Mouse (Mus musculus): ENCODE results near the gene Gga1. TPM values are rescaled to one million over a fixed set of nuclear protein-coding genes. Genes with fewer than 3 reads are reported as not detected.

Gene Gga1
- polyA plus RNA-seq, 1 experiment = 55.3 TPM

GRCm38 (mm10) chr15:78934784-78935320, 57.9 kb downstream of the Gga1 start, which contains the start of gene Nol12:
Nol12 (plus strand) TSS chr15:78934933.
- Histone ChIP-seq H3K4me3 (replicated peaks; ENCODE audit: control insufficient read depth, low read depth, low read length) (peak within 1 kb of the TSS; percentile 98), H3K4me1 (ENCODE audit: control insufficient read depth, insufficient read depth, low read length) (peaks cover 1% of the 10 kb centered on the region; the same call in 1 of the 2 replicates), H3K27ac (ENCODE audit: control insufficient read depth, insufficient read depth, low read depth, low read length, poor library complexity) (peak within 1 kb of the TSS; percentile 73)
- under 1% methylated on average over 42 of the region's 42 CpGs for WGBS
- TF ChIP-seq POLR2A (IDR thresholded peaks at IDR 0.05; ENCODE audit: borderline replicate concordance, control insufficient read depth, low read depth, low read length) = peak; percentile 79; the same call in 1 of the 2 replicates
- no peak for TF ChIP-seq CTCF (IDR thresholded peaks at IDR 0.05; ENCODE audit: control insufficient read depth, insufficient read depth, low read length)

GRCm38 (mm10) chr15:78936403-78936802, 59.4 kb downstream of the Gga1 start:
- whole genome bisulfite sequencing = 82% methylated on average over 12 of the region's 12 CpGs
- Histone ChIP-seq H3K4me1 (ENCODE audit: control insufficient read depth, insufficient read depth, low read length) (peaks cover 1% of the 10 kb centered on the region; the same call in 1 of the 2 replicates), H3K27ac (ENCODE audit: control insufficient read depth, insufficient read depth, low read depth, low read length, poor library complexity) (no peak overlapping the region), H3K4me3 (replicated peaks; ENCODE audit: control insufficient read depth, low read depth, low read length) (no peak overlapping the region)
- TF ChIP-seq CTCF (IDR thresholded peaks at IDR 0.05; ENCODE audit: control insufficient read depth, insufficient read depth, low read length) (no peak), POLR2A (IDR thresholded peaks at IDR 0.05; ENCODE audit: borderline replicate concordance, control insufficient read depth, low read depth, low read length) (no peak)

GRCm38 (mm10) chr15:78937311-78937710, 60.3 kb downstream of the Gga1 start:
- Histone ChIP-seq H3K27ac (ENCODE audit: control insufficient read depth, insufficient read depth, low read depth, low read length, poor library complexity) (no peak overlapping the region), H3K4me1 (ENCODE audit: control insufficient read depth, insufficient read depth, low read length) (peaks cover 1% of the 10 kb centered on the region; the same call in 1 of the 2 replicates), H3K4me3 (replicated peaks; ENCODE audit: control insufficient read depth, low read depth, low read length) (no peak overlapping the region)
- 89% methylated on average over 10 of the region's 10 CpGs for WGBS
- TF ChIP-seq POLR2A (IDR thresholded peaks at IDR 0.05; ENCODE audit: borderline replicate concordance, control insufficient read depth, low read depth, low read length) = no peak
- no peak for TF ChIP-seq CTCF (IDR thresholded peaks at IDR 0.05; ENCODE audit: control insufficient read depth, insufficient read depth, low read length)

- Histone ChIP-seq H3K27ac (ENCODE audit: control insufficient read depth, insufficient read depth, low read depth, low read length, poor library complexity) (no peak overlapping the region), H3K4me3 (replicated peaks; ENCODE audit: control insufficient read depth, low read depth, low read length) (no peak overlapping the region), H3K4me1 (ENCODE audit: control insufficient read depth, insufficient read depth, low read length) (peaks cover 1% of the 10 kb centered on the region; the same call in 1 of the 2 replicates)
- TF ChIP-seq CTCF (IDR thresholded peaks at IDR 0.05; ENCODE audit: control insufficient read depth, insufficient read depth, low read length) = no peak
- TF ChIP-seq POLR2A (IDR thresholded peaks at IDR 0.05; ENCODE audit: borderline replicate concordance, control insufficient read depth, low read depth, low read length) = no peak
- 86% methylated on average over 2 of the region's 2 CpGs for WGBS
These were observed 61.0 kb downstream of the Gga1 start for GRCm38 (mm10) chr15:78937963-78938362.

- Histone ChIP-seq H3K27ac (ENCODE audit: control insufficient read depth, insufficient read depth, low read depth, low read length, poor library complexity) (no peak overlapping the region), H3K4me1 (ENCODE audit: control insufficient read depth, insufficient read depth, low read length) (peaks cover 1% of the 10 kb centered on the region; the same call in 1 of the 2 replicates), H3K4me3 (replicated peaks; ENCODE audit: control insufficient read depth, low read depth, low read length) (no peak overlapping the region)
- TF ChIP-seq POLR2A (IDR thresholded peaks at IDR 0.05; ENCODE audit: borderline replicate concordance, control insufficient read depth, low read depth, low read length) (0 out of 2 replicates have a peak, but pooled peaks have one; percentile 6), CTCF (IDR thresholded peaks at IDR 0.05; ENCODE audit: control insufficient read depth, insufficient read depth, low read length) (no peak)
- 89% methylated on average over 13 of the region's 13 CpGs for WGBS
These were observed 63.3 kb downstream of the Gga1 start for GRCm38 (mm10) chr15:78940325-78940724.

- no peak overlapping the region for H3K27ac ChIP-seq (ENCODE audit: control insufficient read depth, insufficient read depth, low read depth, low read length, poor library complexity)
- H3K4me1 ChIP-seq (ENCODE audit: control insufficient read depth, insufficient read depth, low read length) = no peaks in the 10 kb centered on the region
- H3K4me3 ChIP-seq (replicated peaks; ENCODE audit: control insufficient read depth, low read depth, low read length) = no peak overlapping the region
- TF ChIP-seq POLR2A (IDR thresholded peaks at IDR 0.05; ENCODE audit: borderline replicate concordance, control insufficient read depth, low read depth, low read length) (no peak), CTCF (IDR thresholded peaks at IDR 0.05; ENCODE audit: control insufficient read depth, insufficient read depth, low read length) (peak; percentile 64)
- WGBS = 20% methylated on average over 9 of the region's 9 CpGs
These were observed 65.7 kb downstream of the Gga1 start for GRCm38 (mm10) chr15:78942663-78943062.

Other genes starting within 250 kb of the Gga1 start
- not detected in 2 replicates for gene Elfn2, start 158.4 kb upstream of the Gga1 start, polyA plus RNA-seq (2011; ENCODE audit: insufficient read depth, insufficient read length, low replicate concordance, missing spikeins)
- 8.6 and 15.5 TPM in 2 replicates for gene Mfng, start 103.7 kb upstream of the Gga1 start, polyA plus RNA-seq (2011; ENCODE audit: insufficient read depth, insufficient read length, low replicate concordance, missing spikeins)
- 11.3 and 20.8 TPM in 2 replicates for gene Card10, start 74.1 kb upstream of the Gga1 start, polyA plus RNA-seq (2011; ENCODE audit: insufficient read depth, insufficient read length, low replicate concordance, missing spikeins)
- 6.6 and 9.4 TPM in 2 replicates for gene Cdc42ep1, start 34.6 kb upstream of the Gga1 start, polyA plus RNA-seq (2011; ENCODE audit: insufficient read depth, insufficient read length, low replicate concordance, missing spikeins)
- not detected in 2 replicates for gene Lgals2, start 21.7 kb upstream of the Gga1 start, polyA plus RNA-seq (2011; ENCODE audit: insufficient read depth, insufficient read length, low replicate concordance, missing spikeins)
- not detected in 2 replicates for gene Gm49510, start 22.5 kb downstream of the Gga1 start, polyA plus RNA-seq (2011; ENCODE audit: insufficient read depth, insufficient read length, low replicate concordance, missing spikeins)
- gene Sh3bp1, start 22.6 kb downstream of the Gga1 start, polyA plus RNA-seq (2011; ENCODE audit: insufficient read depth, insufficient read length, low replicate concordance, missing spikeins) = 18.9 and 63.2 TPM in 2 replicates
- gene Pdxp, start 36.7 kb downstream of the Gga1 start, polyA plus RNA-seq (2011; ENCODE audit: insufficient read depth, insufficient read length, low replicate concordance, missing spikeins) = 5.7 and 8.0 TPM in 2 replicates
- 75.3 and 222 TPM in 2 replicates for gene Lgals1, start 49.5 kb downstream of the Gga1 start, polyA plus RNA-seq (2011; ENCODE audit: insufficient read depth, insufficient read length, low replicate concordance, missing spikeins)
- gene Nol12, start 57.7 kb downstream of the Gga1 start, polyA plus RNA-seq (2011; ENCODE audit: insufficient read depth, insufficient read length, low replicate concordance, missing spikeins) = 14.6 and 30.5 TPM in 2 replicates
- 17.0 and 32.9 TPM in 2 replicates for gene Triobp, start 70.5 kb downstream of the Gga1 start, polyA plus RNA-seq (2011; ENCODE audit: insufficient read depth, insufficient read length, low replicate concordance, missing spikeins)
- gene H1f0, start 151.3 kb downstream of the Gga1 start, polyA plus RNA-seq (2011; ENCODE audit: insufficient read depth, insufficient read length, low replicate concordance, missing spikeins) = 30.4 and 32.4 TPM in 2 replicates
- gene Galr3, start 164.7 kb downstream of the Gga1 start, polyA plus RNA-seq (2011; ENCODE audit: insufficient read depth, insufficient read length, low replicate concordance, missing spikeins) = not detected in 2 replicates
- gene Ankrd54, start 185.7 kb downstream of the Gga1 start, polyA plus RNA-seq (2011; ENCODE audit: insufficient read depth, insufficient read length, low replicate concordance, missing spikeins) = 27.1 and 43.4 TPM in 2 replicates
- 60.7 and 112 TPM in 2 replicates for gene Eif3l, start 198.0 kb downstream of the Gga1 start, polyA plus RNA-seq (2011; ENCODE audit: insufficient read depth, insufficient read length, low replicate concordance, missing spikeins)
- gene Micall1, start 231.7 kb downstream of the Gga1 start, polyA plus RNA-seq (2011; ENCODE audit: insufficient read depth, insufficient read length, low replicate concordance, missing spikeins) = 4.8 and 20.7 TPM in 2 replicates